Mouse (Mus musculus) myocyte (in vitro differentiated cells): ENCODE data around the gene Tspan7. TPM values are rescaled to one million over a fixed set of nuclear protein-coding genes. Genes with fewer than 3 reads are reported as not detected.

Source experiments
- H3K27me3 ChIP-seq: one replicate; pipeline ENCODE4 v1.6.1; 2011; ENCODE audit not compliant: control insufficient read depth, insufficient read depth, insufficient read length
- H3K36me3 ChIP-seq: one replicate; pipeline ENCODE4 v1.6.1; 2011; ENCODE audit not compliant: control insufficient read depth, insufficient read depth
- H3K4me2 ChIP-seq: one replicate; pipeline ENCODE4 v1.6.1; 2011; ENCODE audit warnings: low read depth, control low read depth
- H3K4me3 ChIP-seq: one replicate; pipeline ENCODE4 v1.5.1; 2011; ENCODE audit warnings: mild to moderate bottlenecking, control low read depth, moderate library complexity
- H3K79me2 ChIP-seq: one replicate; pipeline ENCODE4 v1.6.1; 2011; ENCODE audit not compliant: control insufficient read depth, insufficient read depth
- H3ac ChIP-seq: one replicate; pipeline ENCODE4 v1.6.1; 2011; ENCODE audit not compliant: control insufficient read depth, insufficient read length
- CEBPB ChIP-seq: IDR thresholded peaks from 2 replicates; pipeline ENCODE4 v1.6.1; 2011; ENCODE audit warnings: mild to moderate bottlenecking, moderate library complexity; ENCODE audit not compliant: poor library complexity, insufficient read depth, severe bottlenecking
- E2F4 ChIP-seq: IDR thresholded peaks from one replicate; pipeline ENCODE4 v1.6.1; 2011; ENCODE audit warnings: mild to moderate bottlenecking, control low read depth, moderate library complexity; ENCODE audit not compliant: insufficient read depth
- MAX ChIP-seq: IDR thresholded peaks from one replicate; pipeline ENCODE4 v1.6.1; 2011; ENCODE audit warnings: low read depth, mild to moderate bottlenecking, control low read depth
- MYOD1 ChIP-seq, 3 experiments: IDR thresholded peaks; one replicate each; pipeline ENCODE4 v1.6.1; 2011; ENCODE audit warnings: control low read depth in 2 of 3, low read depth in 2 of 3, mild to moderate bottlenecking in 2 of 3, moderate library complexity in 1 of 3; ENCODE audit not compliant: insufficient read length in 2 of 3, control insufficient read depth in 1 of 3
- MYOG ChIP-seq, 3 experiments: IDR thresholded peaks; one replicate each; pipeline ENCODE4 v1.6.1; 2011; ENCODE audit warnings: control low read depth in 2 of 3, low read depth in 2 of 3, mild to moderate bottlenecking in 2 of 3; ENCODE audit not compliant: insufficient read length in 2 of 3, control insufficient read depth in 1 of 3, insufficient read depth in 1 of 3
- POLR2A ChIP-seq: IDR thresholded peaks from one replicate; pipeline ENCODE4 v1.6.1; 2011; ENCODE audit warnings: low read depth, mild to moderate bottlenecking, control low read depth, moderate library complexity; ENCODE audit not compliant: insufficient read length
- POLR2AphosphoS2 ChIP-seq: IDR thresholded peaks from one replicate; pipeline ENCODE4 v1.6.1; 2011; ENCODE audit warnings: low read depth, control low read depth; ENCODE audit not compliant: insufficient read length
- REST ChIP-seq: IDR thresholded peaks from one replicate; pipeline ENCODE4 v1.6.1; 2011; ENCODE audit warnings: mild to moderate bottlenecking, control low read depth, moderate library complexity; ENCODE audit not compliant: insufficient read depth, insufficient read length
- SRF ChIP-seq: IDR thresholded peaks from one replicate; pipeline ENCODE4 v1.6.1; 2011; ENCODE audit warnings: low read depth; ENCODE audit not compliant: control insufficient read depth, insufficient read length
- TCF12 ChIP-seq: IDR thresholded peaks from one replicate; pipeline ENCODE4 v1.6.1; 2011; ENCODE audit warnings: mild to moderate bottlenecking, control low read depth; ENCODE audit not compliant: poor library complexity, insufficient read depth, severe bottlenecking
- TCF3 ChIP-seq: IDR thresholded peaks from one replicate; pipeline ENCODE4 v1.6.1; 2011; ENCODE audit warnings: low read depth, control low read depth; ENCODE audit not compliant: insufficient read length
- USF1 ChIP-seq: IDR thresholded peaks from one replicate; pipeline ENCODE4 v1.6.1; 2011; ENCODE audit warnings: low read depth, mild to moderate bottlenecking, control low read depth, moderate library complexity
- polyA plus RNA-seq: library from polyadenylated mRNA; unstranded; fragments of >200 nt; fragmentation: generic; extraction: Trizol; gene quantifications from one replicate; pipeline ENCODE4 v1.2.1, GENCODE M21; 2012; ENCODE audit warnings: missing spikeins

The Tspan7 gene
- polyA plus RNA-seq, 1 experiment, result 45.0 TPM

- TF ChIP-seq SRF (no peak), MYOG (IDR thresholded peaks at IDR 0.05; ENCODE audit: control insufficient read depth in 1 of 3, insufficient read depth in 1 of 3, insufficient read length in 2 of 3, low read depth in 2 of 3) (no peak)
- H3ac ChIP-seq, result no peak overlapping the region
- H3K4me3 ChIP-seq, result no peak overlapping the region
- H3K36me3 ChIP-seq, result no peaks in the 10 kb centered on the region
- no peaks in the 10 kb centered on the region for H3K27me3 ChIP-seq
- no peaks in the 10 kb centered on the region for H3K79me2 ChIP-seq
- no peak overlapping the region for H3K4me2 ChIP-seq
These were observed 61.9 kb downstream of the Tspan7 start for GRCm38 (mm10) chrX:10546840-10547239.

- no peak overlapping the region for H3ac ChIP-seq
- H3K4me2 ChIP-seq, result no peak overlapping the region
- H3K27me3 ChIP-seq, result no peaks in the 10 kb centered on the region
- TF ChIP-seq CEBPB, result no peak
- no peak for TF ChIP-seq TCF12
- no peak for TF ChIP-seq TCF3
- TF ChIP-seq MAX, result no peak
- TF ChIP-seq POLR2A, result no peak
- no peak for TF ChIP-seq MYOD1 (IDR thresholded peaks at IDR 0.05; ENCODE audit: control insufficient read depth in 1 of 3, insufficient read length in 2 of 3, low read depth in 2 of 3)
- no peak for TF ChIP-seq MYOG (IDR thresholded peaks at IDR 0.05; ENCODE audit: control insufficient read depth in 1 of 3, insufficient read depth in 1 of 3, insufficient read length in 2 of 3, low read depth in 2 of 3)
- TF ChIP-seq USF1, result no peak
- TF ChIP-seq SRF, result no peak
- no peak overlapping the region for H3K4me3 ChIP-seq
- H3K36me3 ChIP-seq, result no peaks in the 10 kb centered on the region
- no peaks in the 10 kb centered on the region for H3K79me2 ChIP-seq
These were observed 64.8 kb downstream of the Tspan7 start for GRCm38 (mm10) chrX:10549708-10550107.

GRCm38 (mm10) chrX:10556899-10557298 is 71.9 kb downstream of the Tspan7 start:
- H3K36me3 ChIP-seq, result no peaks in the 10 kb centered on the region
- H3K4me3 ChIP-seq, result no peak overlapping the region
- H3K4me2 ChIP-seq, result no peak overlapping the region
- TF ChIP-seq USF1, result no peak
- no peak for TF ChIP-seq SRF
- TF ChIP-seq MAX, result no peak
- no peak for TF ChIP-seq E2F4
- no peaks in the 10 kb centered on the region for H3K79me2 ChIP-seq
- H3ac ChIP-seq, result no peak overlapping the region
- no peaks in the 10 kb centered on the region for H3K27me3 ChIP-seq

- H3K4me3 ChIP-seq, result no peak overlapping the region
- TF ChIP-seq REST (no peak), CEBPB (no peak), MAX (no peak), POLR2AphosphoS2 (no peak), TCF12 (no peak), MYOD1 (IDR thresholded peaks at IDR 0.05; ENCODE audit: control insufficient read depth in 1 of 3, insufficient read length in 2 of 3, low read depth in 2 of 3) (no peak), POLR2A (no peak), SRF (no peak), E2F4 (no peak), MYOG (IDR thresholded peaks at IDR 0.05; ENCODE audit: control insufficient read depth in 1 of 3, insufficient read depth in 1 of 3, insufficient read length in 2 of 3, low read depth in 2 of 3) (no peak), USF1 (no peak), TCF3 (no peak)
- no peak overlapping the region for H3ac ChIP-seq
- H3K4me2 ChIP-seq, result no peak overlapping the region
- H3K36me3 ChIP-seq, result no peaks in the 10 kb centered on the region
- H3K79me2 ChIP-seq, result no peaks in the 10 kb centered on the region
- no peaks in the 10 kb centered on the region for H3K27me3 ChIP-seq
These were observed 72.6 kb downstream of the Tspan7 start for GRCm38 (mm10) chrX:10557596-10557995.

GRCm38 (mm10) chrX:10558625-10559024 is 73.7 kb downstream of the Tspan7 start:
- no peaks in the 10 kb centered on the region for H3K27me3 ChIP-seq
- no peak overlapping the region for H3ac ChIP-seq
- H3K79me2 ChIP-seq, result no peaks in the 10 kb centered on the region
- TF ChIP-seq POLR2AphosphoS2, result no peak
- H3K36me3 ChIP-seq, result no peaks in the 10 kb centered on the region
- H3K4me2 ChIP-seq, result no peak overlapping the region
- H3K4me3 ChIP-seq, result no peak overlapping the region

- Histone ChIP-seq H3K27me3 (no peaks in the 10 kb centered on the region), H3ac (no peak overlapping the region), H3K79me2 (no peaks in the 10 kb centered on the region), H3K4me3 (no peak overlapping the region), H3K4me2 (no peak overlapping the region), H3K36me3 (no peaks in the 10 kb centered on the region)
- TF ChIP-seq SRF (no peak), POLR2A (no peak), USF1 (no peak), MYOD1 (IDR thresholded peaks at IDR 0.05; ENCODE audit: control insufficient read depth in 1 of 3, insufficient read length in 2 of 3, low read depth in 2 of 3) (no peak)
These were observed 80.9 kb downstream of the Tspan7 start for GRCm38 (mm10) chrX:10565811-10566210.
